Mouse (Mus musculus) heart, adult 2 months (tissue): ENCODE measurements around the gene Elobl.

Source experiments
- CTCF ChIP-seq: fragments of 200-600 bp; IDR thresholded peaks from 2 replicates; pipeline ENCODE4 v1.8.1; 2022; ENCODE audit warnings: antibody characterized with exemption, mild to moderate bottlenecking, moderate library complexity
- EP300 ChIP-seq: fragments of 200-500 bp; IDR thresholded peaks from 2 replicates; pipeline ENCODE4 v1.6.1; 2011; ENCODE audit warnings: low read depth, low read length, control low read depth; ENCODE audit not compliant: insufficient read depth
- POLR2A ChIP-seq: fragments of 200-500 bp; IDR thresholded peaks from 2 replicates; pipeline ENCODE4 v1.6.1; 2011; ENCODE audit warnings: mild to moderate bottlenecking, low read depth, low read length, control low read depth; ENCODE audit not compliant: insufficient read depth

GRCm38 (mm10) chr11:88994492-88994891 lies 27.8 kb upstream of the Elobl start:
- TF ChIP-seq POLR2A, result no peak
- no peak for TF ChIP-seq CTCF
- TF ChIP-seq EP300, result no peak
